Mouse (Mus musculus): ENCODE data around the gene Gpatch1. TPM values are rescaled to one million over a fixed set of nuclear protein-coding genes. Genes with fewer than 3 reads are reported as not detected.

The Gpatch1 gene
- polyA plus RNA-seq, 1 experiment = 12.7 TPM

- no peaks in the 10 kb centered on the region for H3K9me3 ChIP-seq (replicated peaks; ENCODE audit: control insufficient read depth, insufficient read depth, low read length, poor library complexity, severe bottlenecking)
- H3K9ac ChIP-seq (ENCODE audit: low read depth, poor library complexity, severe bottlenecking) = peak overlapping the region; percentile 65
- H3K27ac ChIP-seq (ENCODE audit: insufficient read depth, low read length) = no peak overlapping the region
- TF ChIP-seq POLR2A (IDR thresholded peaks at IDR 0.05; ENCODE audit: insufficient read depth, low read length) (no peak), EP300 (IDR thresholded peaks at IDR 0.05; ENCODE audit: insufficient read depth, low read depth, low read length) (no peak), CTCF (IDR thresholded peaks at IDR 0.05; ENCODE audit: low read depth, low read length) (no peak)
- no peaks in the 10 kb centered on the region for H3K36me3 ChIP-seq (ENCODE audit: control insufficient read depth, insufficient read depth, low read length, poor library complexity, severe bottlenecking)
- H3K4me3 ChIP-seq (ENCODE audit: low read depth, low read length) = peak overlapping the region; percentile 96
- H3K27me3 ChIP-seq (ENCODE audit: control insufficient read depth, insufficient read depth, low read length, poor library complexity, severe bottlenecking) = peaks cover 5% of the 10 kb centered on the region
- H3K4me1 ChIP-seq (ENCODE audit: control insufficient read depth, insufficient read depth, low read length) = peaks cover 2% of the 10 kb centered on the region
Observed at GRCm38 (mm10) chr7:35334527-35335452, 16.6 kb upstream of the Gpatch1 start.

DNA sequence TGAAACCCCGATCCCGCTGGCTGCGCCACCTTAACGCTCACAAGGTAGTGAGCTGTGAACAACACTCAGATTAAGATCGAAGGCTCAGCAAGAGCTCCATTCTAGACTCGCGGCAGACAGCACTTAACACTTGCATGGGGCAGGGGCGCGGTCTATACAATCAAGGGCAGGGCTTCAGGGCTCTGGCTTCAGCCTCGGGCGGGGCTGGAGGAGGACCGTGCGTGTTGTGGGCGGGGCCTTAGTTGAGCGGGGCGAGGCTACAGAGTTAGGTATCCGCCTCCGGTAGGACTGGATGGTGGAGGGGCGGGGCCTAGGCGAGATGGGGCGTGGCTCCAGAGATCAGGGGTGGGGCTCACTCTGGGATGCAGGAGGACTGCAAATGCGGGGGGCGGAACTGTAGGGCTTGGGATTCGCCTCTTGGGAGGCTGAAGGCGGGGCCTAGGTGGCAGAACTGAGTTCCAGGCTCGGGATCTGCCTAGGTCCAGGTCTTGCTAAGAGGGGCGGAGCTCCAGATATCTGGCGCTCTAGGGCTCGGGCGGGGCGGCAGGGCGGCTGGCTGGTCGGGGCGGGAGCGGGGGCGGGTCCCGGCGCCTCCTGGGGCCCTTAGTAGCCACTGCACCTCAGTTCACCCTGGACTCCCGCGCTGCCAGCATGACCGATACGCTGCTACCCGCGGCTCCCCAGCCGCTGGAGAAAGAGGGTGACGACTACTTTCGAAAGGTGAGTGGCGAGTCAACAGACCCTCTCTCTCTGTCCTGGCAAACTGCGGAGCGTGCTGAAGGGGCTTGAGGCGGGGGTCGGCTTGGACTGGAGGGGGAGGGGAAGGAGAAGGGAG is 15.7 kb upstream of the Gpatch1 start, which contains the start of gene Rhpn2:
Rhpn2 (plus strand) TSS at position 479 of the 835 bp plus-strand sequence.
- Histone ChIP-seq H3K27me3 (ENCODE audit: control insufficient read depth, insufficient read depth, low read length, poor library complexity, severe bottlenecking) (peaks cover 5% of the 10 kb centered on the region), H3K36me3 (ENCODE audit: control insufficient read depth, insufficient read depth, low read length, poor library complexity, severe bottlenecking) (no peaks in the 10 kb centered on the region), H3K27ac (ENCODE audit: insufficient read depth, low read length) (peak within 1 kb of the TSS; percentile 94), H3K4me1 (ENCODE audit: control insufficient read depth, insufficient read depth, low read length) (peaks cover 2% of the 10 kb centered on the region), H3K9me3 (replicated peaks; ENCODE audit: control insufficient read depth, insufficient read depth, low read length, poor library complexity, severe bottlenecking) (no peaks in the 10 kb centered on the region), H3K4me3 (ENCODE audit: low read depth, low read length) (peak within 1 kb of the TSS; percentile 96), H3K9ac (ENCODE audit: low read depth, poor library complexity, severe bottlenecking) (peak within 1 kb of the TSS; percentile 65)
- TF ChIP-seq EP300 (IDR thresholded peaks at IDR 0.05; ENCODE audit: insufficient read depth, low read depth, low read length) (peak; percentile 38; the same call in 1 of the 2 replicates), POLR2A (IDR thresholded peaks at IDR 0.05; ENCODE audit: insufficient read depth, low read length) (peak; percentile 84), CTCF (IDR thresholded peaks at IDR 0.05; ENCODE audit: low read depth, low read length) (no peak)

DNA sequence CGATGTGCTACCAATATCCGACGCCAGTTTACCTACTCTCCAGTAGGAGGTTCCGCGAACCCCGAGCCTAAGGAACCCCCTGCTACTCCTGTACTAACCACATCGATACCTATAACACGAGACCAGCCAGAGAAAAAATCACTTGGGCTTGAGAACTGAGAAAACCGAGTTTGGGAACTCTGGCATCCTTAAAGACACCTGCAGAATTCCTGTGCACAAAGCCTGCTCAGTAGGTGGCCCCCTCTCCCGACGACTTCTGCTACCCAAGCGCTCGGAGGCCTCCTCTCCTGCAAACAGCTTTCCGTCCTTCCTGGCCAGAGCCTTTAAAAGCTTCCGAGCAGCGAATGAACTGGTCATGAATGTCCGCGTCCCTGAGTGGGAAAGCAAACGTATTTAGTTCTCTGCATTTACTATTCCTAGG is 15.0 kb upstream of the Gpatch1 start:
- Histone ChIP-seq H3K27me3 (ENCODE audit: control insufficient read depth, insufficient read depth, low read length, poor library complexity, severe bottlenecking) (peaks cover 5% of the 10 kb centered on the region), H3K27ac (ENCODE audit: insufficient read depth, low read length) (peak overlapping the region; percentile 94)
- no peak for TF ChIP-seq POLR2A (IDR thresholded peaks at IDR 0.05; ENCODE audit: insufficient read depth, low read length)
- no peak for TF ChIP-seq CTCF (IDR thresholded peaks at IDR 0.05; ENCODE audit: low read depth, low read length)
- TF ChIP-seq EP300 (IDR thresholded peaks at IDR 0.05; ENCODE audit: insufficient read depth, low read depth, low read length) = no peak

GRCm38 (mm10) chr7:35331590-35331989 is 13.3 kb upstream of the Gpatch1 start:
- Histone ChIP-seq H3K4me3 (ENCODE audit: low read depth, low read length) (no peak overlapping the region), H3K9ac (ENCODE audit: low read depth, poor library complexity, severe bottlenecking) (no peak overlapping the region), H3K27ac (ENCODE audit: insufficient read depth, low read length) (no peak overlapping the region; the same call in 1 of the 2 replicates), H3K36me3 (ENCODE audit: control insufficient read depth, insufficient read depth, low read length, poor library complexity, severe bottlenecking) (no peaks in the 10 kb centered on the region), H3K4me1 (ENCODE audit: control insufficient read depth, insufficient read depth, low read length) (peaks cover 3% of the 10 kb centered on the region), H3K9me3 (replicated peaks; ENCODE audit: control insufficient read depth, insufficient read depth, low read length, poor library complexity, severe bottlenecking) (no peaks in the 10 kb centered on the region), H3K27me3 (ENCODE audit: control insufficient read depth, insufficient read depth, low read length, poor library complexity, severe bottlenecking) (peaks cover 3% of the 10 kb centered on the region; the same call in 1 of the 2 replicates)
- no peak for TF ChIP-seq EP300 (IDR thresholded peaks at IDR 0.05; ENCODE audit: insufficient read depth, low read depth, low read length)
- TF ChIP-seq CTCF (IDR thresholded peaks at IDR 0.05; ENCODE audit: low read depth, low read length) = no peak
- no peak for TF ChIP-seq POLR2A (IDR thresholded peaks at IDR 0.05; ENCODE audit: insufficient read depth, low read length)

More for the DNA sequence above, 15.0 kb upstream of the Gpatch1 start:
- peak overlapping the region; percentile 74 for H3K4me3 ChIP-seq (ENCODE audit: low read depth, low read length)
- no peaks in the 10 kb centered on the region for H3K36me3 ChIP-seq (ENCODE audit: control insufficient read depth, insufficient read depth, low read length, poor library complexity, severe bottlenecking)
- H3K4me1 ChIP-seq (ENCODE audit: control insufficient read depth, insufficient read depth, low read length) = peaks cover 2% of the 10 kb centered on the region
- H3K9ac ChIP-seq (ENCODE audit: low read depth, poor library complexity, severe bottlenecking) = peak overlapping the region; percentile 53
- H3K9me3 ChIP-seq (replicated peaks; ENCODE audit: control insufficient read depth, insufficient read depth, low read length, poor library complexity, severe bottlenecking) = no peaks in the 10 kb centered on the region

DNA sequence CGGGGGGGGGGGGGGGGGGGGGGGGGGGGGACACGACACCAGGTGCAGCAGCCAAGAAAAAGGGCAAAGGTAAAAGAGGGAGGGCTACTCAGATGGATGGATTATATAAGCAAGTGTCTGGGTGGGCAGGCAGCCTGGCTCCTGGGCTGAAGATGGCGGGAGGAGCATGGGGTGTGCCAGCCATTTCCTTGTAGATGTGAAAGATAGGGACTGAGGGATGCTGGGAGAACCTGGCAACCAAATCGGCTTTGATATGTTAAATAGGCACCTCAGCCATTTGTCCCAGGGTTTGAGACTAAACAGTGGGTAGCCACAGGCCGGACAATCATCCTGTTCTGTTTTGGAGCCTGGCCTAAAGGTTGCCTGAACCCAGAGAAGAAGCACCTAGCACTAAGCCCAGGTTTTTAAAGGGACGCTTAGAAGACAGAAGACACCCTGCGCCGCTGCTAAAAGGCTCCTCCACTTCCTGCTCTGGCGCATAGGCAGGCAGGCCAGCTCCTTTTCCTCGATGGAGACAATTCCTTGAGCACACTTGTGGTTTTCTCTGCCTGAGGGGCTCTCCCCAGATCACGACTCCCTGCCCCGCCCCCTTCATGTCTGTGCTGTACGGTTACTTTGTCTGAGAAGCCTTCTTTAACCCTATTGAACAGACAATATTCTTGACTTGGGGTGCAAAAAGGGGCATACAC is 4.6 kb upstream of the Gpatch1 start:
- Histone ChIP-seq H3K36me3 (ENCODE audit: control insufficient read depth, insufficient read depth, low read length, poor library complexity, severe bottlenecking) (no peaks in the 10 kb centered on the region), H3K27ac (ENCODE audit: insufficient read depth, low read length) (peak overlapping the region; percentile 81), H3K4me3 (ENCODE audit: low read depth, low read length) (peak overlapping the region; percentile 45), H3K9me3 (replicated peaks; ENCODE audit: control insufficient read depth, insufficient read depth, low read length, poor library complexity, severe bottlenecking) (no peaks in the 10 kb centered on the region), H3K9ac (ENCODE audit: low read depth, poor library complexity, severe bottlenecking) (peak overlapping the region; percentile 14), H3K4me1 (ENCODE audit: control insufficient read depth, insufficient read depth, low read length) (peaks cover 3% of the 10 kb centered on the region), H3K27me3 (ENCODE audit: control insufficient read depth, insufficient read depth, low read length, poor library complexity, severe bottlenecking) (no peaks in the 10 kb centered on the region)
- TF ChIP-seq EP300 (IDR thresholded peaks at IDR 0.05; ENCODE audit: insufficient read depth, low read depth, low read length) (peak; percentile 54; the same call in 1 of the 2 replicates), POLR2A (IDR thresholded peaks at IDR 0.05; ENCODE audit: insufficient read depth, low read length) (no peak)

Data from ES-Bruce4 (cell line).